Mouse (Mus musculus) lung, embryonic 16.5 days (tissue): ENCODE measurements around the gene Enpp7. TPM values are rescaled to one million over a fixed set of nuclear protein-coding genes. Genes with fewer than 3 reads are reported as not detected.

Experiments used
- ATAC-seq: fragments of 200-750 bp; cut with Nextera tagmentation; 2 replicates; pipeline ENCODE4 v1.8.0; 2017; ENCODE audit warnings: low read depth, mild to moderate bottlenecking, moderate library complexity
- H3K27ac ChIP-seq: fragments of 300-500 bp; sonication (generic); 2 replicates; pipeline ENCODE4 v1.5.1; 2014; ENCODE audit warnings: mild to moderate bottlenecking, control low read depth, low read length
- H3K27me3 ChIP-seq: fragments of 300-500 bp; sonication (generic); 2 replicates; pipeline ENCODE4 v1.6.1; 2014; ENCODE audit warnings: low read depth, low read length, mixed read lengths; ENCODE audit not compliant: control insufficient read depth, insufficient read depth
- H3K36me3 ChIP-seq: fragments of 300-500 bp; sonication (generic); 2 replicates; pipeline ENCODE4 v1.6.1; 2014; ENCODE audit warnings: low read length; ENCODE audit not compliant: control insufficient read depth, insufficient read depth
- H3K4me1 ChIP-seq: fragments of 300-500 bp; sonication (generic); replicated peaks from 2 replicates; pipeline ENCODE4 v1.6.1; 2014; ENCODE audit warnings: low read length, mixed read lengths; ENCODE audit not compliant: control insufficient read depth, insufficient read depth
- H3K4me2 ChIP-seq: fragments of 300-500 bp; sonication (generic); 2 replicates; pipeline ENCODE4 v1.6.1; 2014; ENCODE audit warnings: low read depth, low read length, control low read depth
- H3K4me3 ChIP-seq: fragments of 300-500 bp; sonication (generic); 2 replicates; pipeline ENCODE4 v1.5.1; 2014; ENCODE audit warnings: mild to moderate bottlenecking, low read length, control low read depth
- H3K9ac ChIP-seq: fragments of 300-500 bp; sonication (generic); 2 replicates; pipeline ENCODE4 v1.6.1; 2014; ENCODE audit warnings: low read length, control low read depth
- H3K9me3 ChIP-seq: fragments of 300-500 bp; sonication (generic); 2 replicates; pipeline ENCODE4 v1.6.1; 2016; ENCODE audit warnings: low read length; ENCODE audit not compliant: control insufficient read depth
- WGBS: fragments of 180-500 bp; shearing (Covaris S2); extraction: QIAGEN DNeasy Blood & Tissue Kit; methylation state at CpG from one replicate; pipeline ENCODE4 v1.1.7; 2014; 5-methylcytosine and 5-hydroxymethylcytosine counted together
- polyA plus RNA-seq: library from polyadenylated mRNA; unstranded; fragments of >200 nt; fragmentation: Nextera tagmentation; extraction: Ambion mirVana; gene quantifications from 2 replicates; pipeline ENCODE4 v1.2.1, GENCODE M21; 2015

The Enpp7 gene
- polyA plus RNA-seq, 1 experiment from 2014 or later = not detected

GRCm38 (mm10) chr11:119037780-119038401, 49.9 kb downstream of the Enpp7 start:
- Histone ChIP-seq H3K27me3 (peaks cover 47% of the 10 kb centered on the region), H3K27ac (no peak overlapping the region), H3K9ac (no peak overlapping the region), H3K4me2 (peak overlapping the region; percentile 84), H3K4me1 (peaks cover 46% of the 10 kb centered on the region), H3K36me3 (peaks cover 7% of the 10 kb centered on the region), H3K4me3 (peak overlapping the region; percentile 57), H3K9me3 (no peaks in the 10 kb centered on the region)
- WGBS = 21% methylated on average over 18 of the region's 18 CpGs
- ATAC-seq = no peak

- Histone ChIP-seq H3K9ac (no peak overlapping the region), H3K27me3 (peaks cover 54% of the 10 kb centered on the region), H3K27ac (no peak overlapping the region), H3K4me1 (peaks cover 48% of the 10 kb centered on the region), H3K4me3 (no peak overlapping the region), H3K36me3 (peaks cover 7% of the 10 kb centered on the region), H3K4me2 (no peak overlapping the region), H3K9me3 (no peaks in the 10 kb centered on the region)
- WGBS = 72% methylated on average over 22 of the region's 22 CpGs
- no peak for ATAC-seq
Measured at GRCm38 (mm10) chr11:119038744-119039484, 50.9 kb downstream of the Enpp7 start.

GRCm38 (mm10) chr11:119039732-119040512, 51.9 kb downstream of the Enpp7 start:
- no peak for ATAC-seq

GRCm38 (mm10) chr11:119040600-119041324, 52.8 kb downstream of the Enpp7 start, which contains the start of gene Cbx8:
Gene Cbx8, minus strand, starts transcription at chr11:119040969.
- peak within 1 kb of the TSS; percentile 79 for H3K4me3 ChIP-seq
- WGBS = 1% methylated on average over 39 of the region's 63 CpGs
- peak within 1 kb of the TSS; percentile 91 for H3K9ac ChIP-seq
- H3K27me3 ChIP-seq = peaks cover 57% of the 10 kb centered on the region
- H3K36me3 ChIP-seq = peaks cover 7% of the 10 kb centered on the region
- no peaks in the 10 kb centered on the region for H3K9me3 ChIP-seq
- H3K4me1 ChIP-seq = peaks cover 51% of the 10 kb centered on the region
- peak; percentile 95 for ATAC-seq
- peak within 1 kb of the TSS; percentile 90 for H3K4me2 ChIP-seq
- peak within 1 kb of the TSS; percentile 80 for H3K27ac ChIP-seq

More at GRCm38 (mm10) chr11:119039732-119040512, 51.9 kb downstream of the Enpp7 start:
- 17% methylated on average over 21 of the region's 21 CpGs for WGBS
- Histone ChIP-seq H3K4me3 (peak overlapping the region; percentile 79), H3K4me1 (peaks cover 50% of the 10 kb centered on the region), H3K9me3 (no peaks in the 10 kb centered on the region), H3K4me2 (peak overlapping the region; percentile 90), H3K27me3 (peaks cover 57% of the 10 kb centered on the region), H3K27ac (peak overlapping the region; percentile 80), H3K36me3 (peaks cover 7% of the 10 kb centered on the region), H3K9ac (peak overlapping the region; percentile 91)

- Histone ChIP-seq H3K27ac (no peak overlapping the region), H3K4me1 (peaks cover 54% of the 10 kb centered on the region), H3K4me2 (peak overlapping the region; percentile 86), H3K9me3 (no peaks in the 10 kb centered on the region), H3K36me3 (peaks cover 7% of the 10 kb centered on the region), H3K9ac (peak overlapping the region; percentile 68), H3K4me3 (peak overlapping the region; percentile 65), H3K27me3 (peaks cover 57% of the 10 kb centered on the region)
- WGBS = under 1% methylated on average over 31 of the region's 31 CpGs
- peak; percentile 45; the same call in 1 of the 2 replicates for ATAC-seq
Measured at GRCm38 (mm10) chr11:119041325-119041716, 53.3 kb downstream of the Enpp7 start.

GRCm38 (mm10) chr11:119041750-119042465, 53.9 kb downstream of the Enpp7 start:
- no peak for ATAC-seq
- Histone ChIP-seq H3K36me3 (peaks cover 7% of the 10 kb centered on the region), H3K9ac (peak overlapping the region; percentile 68), H3K4me1 (peaks cover 57% of the 10 kb centered on the region), H3K9me3 (no peaks in the 10 kb centered on the region), H3K4me2 (peak overlapping the region; percentile 86), H3K4me3 (peak overlapping the region; percentile 65), H3K27me3 (peaks cover 57% of the 10 kb centered on the region), H3K27ac (no peak overlapping the region)
- WGBS = under 1% methylated on average over 31 of the region's 31 CpGs

Other genes with a start within 250 kb of the Enpp7 start
- 0.35 and 0.45 TPM in 2 replicates for gene Rbfox3, start 76.6 kb upstream of the Enpp7 start, polyA plus RNA-seq
- 27.4 and 30.5 TPM in 2 replicates for gene Cbx2, start 34.8 kb downstream of the Enpp7 start, polyA plus RNA-seq
- gene Cbx8, start 52.8 kb downstream of the Enpp7 start, polyA plus RNA-seq = 7.7 and 7.9 TPM in 2 replicates
- gene Cbx4, start 98.0 kb downstream of the Enpp7 start, polyA plus RNA-seq = 13.3 and 14.0 TPM in 2 replicates
- 19.4 and 20.0 TPM in 2 replicates for gene Tbc1d16, start 240.3 kb downstream of the Enpp7 start, polyA plus RNA-seq
- 6.3 and 9.2 TPM in 2 replicates for gene Ccdc40, start 240.4 kb downstream of the Enpp7 start, polyA plus RNA-seq